Mouse (Mus musculus): Measurements from ENCODE around the gene Slc51b. TPM values are rescaled to one million over a fixed set of nuclear protein-coding genes. Genes with fewer than 3 reads are reported as not detected.

Gene Slc51b
- total RNA-seq, 2 experiments from 2014 or later: not detected

- no peak for DNase-seq (ENCODE audit: low spot score in 2 of 2)
Measured at GRCm38 (mm10) chr9:65410378-65410777, 12.4 kb downstream of the Slc51b start.

GRCm38 (mm10) chr9:65408871-65409295 is 13.9 kb downstream of the Slc51b start:
- DNase-seq (ENCODE audit: low spot score in 2 of 2): no peak

- no peak for DNase-seq (ENCODE audit: low spot score in 2 of 2)
Measured at GRCm38 (mm10) chr9:65407861-65408260, 14.9 kb downstream of the Slc51b start.

- no peak for DNase-seq (ENCODE audit: low spot score in 2 of 2)
Measured at GRCm38 (mm10) chr9:65407327-65407726, 15.4 kb downstream of the Slc51b start.

GRCm38 (mm10) chr9:65405184-65405449 is 17.6 kb downstream of the Slc51b start:
- DNase-seq (ENCODE audit: low spot score in 2 of 2): no peak

- DNase-seq (ENCODE audit: low spot score in 2 of 2): peak; percentile 49 to 76
Measured at GRCm38 (mm10) chr9:65404331-65405183, 18.2 kb downstream of the Slc51b start.

- no peak for DNase-seq (ENCODE audit: low spot score in 2 of 2)
Measured at GRCm38 (mm10) chr9:65399934-65400333, 22.8 kb downstream of the Slc51b start.

- peak; percentile 49 to 54 for DNase-seq (ENCODE audit: low spot score in 2 of 2)
Measured at GRCm38 (mm10) chr9:65398279-65398678, 24.5 kb downstream of the Slc51b start, which contains the start of gene Rasl12. Gene Rasl12 (plus strand): TSS chr9:65398506.

- DNase-seq (ENCODE audit: low spot score in 2 of 2): no peak
Measured at GRCm38 (mm10) chr9:65394360-65394759, 28.4 kb downstream of the Slc51b start.

- no peak for DNase-seq (ENCODE audit: low spot score in 2 of 2)
Measured at GRCm38 (mm10) chr9:65393606-65394005, 29.1 kb downstream of the Slc51b start.

GRCm38 (mm10) chr9:65392638-65393364 is 30.0 kb downstream of the Slc51b start:
- DNase-seq (ENCODE audit: low spot score in 2 of 2): peak; percentile 28 to 40

GRCm38 (mm10) chr9:65391613-65391964 is 31.2 kb downstream of the Slc51b start, which contains the start of gene Kbtbd13:
Gene Kbtbd13 (minus strand): TSS chr9:65391652.
- no peak for DNase-seq (ENCODE audit: low spot score in 2 of 2)

GRCm38 (mm10) chr9:65390752-65391612 is 31.8 kb downstream of the Slc51b start:
- no peak for DNase-seq (ENCODE audit: low spot score in 2 of 2)

GRCm38 (mm10) chr9:65386373-65387140 is 36.2 kb downstream of the Slc51b start:
- no peak for DNase-seq (ENCODE audit: low spot score in 2 of 2)

- DNase-seq (ENCODE audit: low spot score in 2 of 2): no peak
Measured at GRCm38 (mm10) chr9:65384276-65384675, 38.5 kb downstream of the Slc51b start.

GRCm38 (mm10) chr9:65382751-65383097 is 40.0 kb downstream of the Slc51b start:
- DNase-seq (ENCODE audit: low spot score in 2 of 2): no peak

- DNase-seq (ENCODE audit: low spot score in 2 of 2): no peak
Measured at GRCm38 (mm10) chr9:65382031-65382750, 40.6 kb downstream of the Slc51b start.

GRCm38 (mm10) chr9:65381017-65381590 is 41.7 kb downstream of the Slc51b start:
- DNase-seq (ENCODE audit: low spot score in 2 of 2): no peak

- DNase-seq (ENCODE audit: low spot score in 2 of 2): peak; percentile 32 to 47
Measured at GRCm38 (mm10) chr9:65375163-65375934, 47.4 kb downstream of the Slc51b start.
